Mouse (Mus musculus) R1 (cell line): Measurements from ENCODE around the gene Fat3.

Source experiments
- DNase-seq: peaks from one replicate; pipeline ENCODE4 v3.0.0-alpha.2; 2018; ENCODE audit warnings: low read depth, low spot score

The Fat3 gene

DNA sequence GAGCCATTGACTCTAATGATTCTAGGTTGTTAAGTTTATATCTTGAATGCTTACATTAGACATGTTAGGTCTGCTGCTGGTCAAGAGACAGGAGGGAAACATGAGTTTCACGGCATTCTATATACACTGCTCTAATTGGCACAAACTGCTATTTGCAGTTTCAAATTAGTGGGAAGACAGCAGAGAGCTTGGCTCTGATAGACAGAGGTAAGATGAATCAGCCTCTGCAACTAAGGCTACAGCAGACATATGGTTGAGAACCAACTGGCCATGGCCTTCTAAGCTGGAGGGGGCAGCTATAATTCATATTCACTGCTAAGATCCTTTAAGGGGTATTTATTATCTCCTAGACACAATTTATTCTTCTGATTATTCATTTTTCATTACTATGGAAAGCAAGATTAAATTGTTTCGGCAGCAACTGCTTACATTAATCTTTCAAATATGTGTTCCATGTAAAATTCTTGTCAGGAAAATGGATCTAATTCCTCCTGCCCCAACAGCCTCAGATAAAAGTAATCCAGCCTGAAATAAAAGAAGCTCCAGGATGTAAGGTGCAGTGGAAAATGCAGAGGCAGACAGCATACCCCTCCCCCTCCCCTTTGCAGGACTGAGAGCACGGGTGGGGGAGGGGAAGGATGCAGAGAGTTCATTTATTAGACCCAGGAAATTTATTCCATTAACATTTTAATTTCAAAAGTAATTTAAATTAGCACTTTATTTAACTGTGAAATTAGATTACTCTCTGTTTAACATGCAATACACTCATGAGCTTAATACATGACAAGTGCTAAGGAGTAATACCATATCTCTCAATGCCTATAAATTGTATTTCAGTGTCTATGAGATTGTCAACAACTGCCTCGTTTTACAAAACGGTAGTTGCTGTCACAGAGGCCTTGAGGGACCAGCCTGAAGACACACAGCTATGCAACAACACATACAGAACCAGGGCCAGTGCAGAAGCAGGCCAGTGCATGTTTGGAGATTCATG is 189.9 kb downstream of the Fat3 start:
- no peak for DNase-seq

DNA sequence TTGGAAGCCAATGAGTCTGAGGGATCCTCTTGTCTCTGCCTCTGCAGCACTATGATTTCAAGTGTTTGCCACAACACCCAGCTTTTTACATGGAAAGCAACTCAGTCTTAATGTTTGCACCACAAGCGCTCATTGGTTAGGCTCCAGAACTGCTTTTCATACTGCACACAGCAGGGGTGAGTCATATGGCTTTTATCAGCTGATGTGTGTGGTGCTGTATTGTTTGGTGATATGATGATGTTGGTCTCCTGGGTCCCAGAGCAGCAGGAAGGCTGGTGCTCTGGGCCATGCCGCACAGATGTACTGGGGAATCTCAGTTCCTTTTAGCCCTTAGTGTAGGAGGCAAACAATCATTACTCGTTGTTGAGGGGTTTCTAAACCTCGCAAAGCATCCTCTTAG is 190.8 kb downstream of the Fat3 start:
- DNase-seq = no peak

DNA sequence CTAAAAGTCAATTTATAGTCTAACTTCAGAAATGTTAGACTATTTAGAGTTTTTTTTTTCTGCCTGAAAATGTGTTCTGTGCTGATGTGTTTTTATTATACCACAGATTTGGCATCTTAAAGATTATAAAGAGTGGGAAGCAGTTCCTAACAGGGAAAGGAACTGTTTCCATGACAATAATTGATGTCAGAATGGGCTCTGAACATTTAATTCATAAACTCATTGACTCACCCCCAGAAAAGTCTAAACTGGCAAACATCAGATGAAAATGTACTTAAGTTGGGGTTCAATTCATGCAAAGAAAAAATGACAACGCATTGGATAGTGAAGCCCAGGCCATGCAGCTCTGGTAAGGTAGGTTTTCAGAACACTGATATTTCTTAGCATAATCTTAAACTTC is 193.3 kb downstream of the Fat3 start:
- no peak for DNase-seq

DNA sequence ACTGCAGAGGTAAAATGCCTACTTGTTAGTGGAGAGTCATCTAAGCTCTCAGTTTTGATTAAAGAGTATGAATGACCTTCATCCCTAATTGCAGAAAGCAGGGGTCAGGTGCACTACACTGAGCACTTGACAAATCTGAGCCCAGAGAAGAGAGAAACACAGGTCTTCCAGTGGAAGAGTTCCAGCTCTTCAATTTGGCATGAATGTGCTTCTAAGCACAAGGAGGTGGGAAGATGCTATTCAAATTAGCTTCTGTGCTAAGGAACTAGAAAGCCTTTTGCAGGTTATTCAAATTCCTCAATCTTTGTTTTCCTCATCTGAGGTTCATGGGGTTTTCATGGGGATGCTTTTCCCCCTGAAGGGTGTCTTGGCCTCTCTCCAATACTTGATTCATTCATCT is 194.9 kb downstream of the Fat3 start:
- DNase-seq = no peak

DNA sequence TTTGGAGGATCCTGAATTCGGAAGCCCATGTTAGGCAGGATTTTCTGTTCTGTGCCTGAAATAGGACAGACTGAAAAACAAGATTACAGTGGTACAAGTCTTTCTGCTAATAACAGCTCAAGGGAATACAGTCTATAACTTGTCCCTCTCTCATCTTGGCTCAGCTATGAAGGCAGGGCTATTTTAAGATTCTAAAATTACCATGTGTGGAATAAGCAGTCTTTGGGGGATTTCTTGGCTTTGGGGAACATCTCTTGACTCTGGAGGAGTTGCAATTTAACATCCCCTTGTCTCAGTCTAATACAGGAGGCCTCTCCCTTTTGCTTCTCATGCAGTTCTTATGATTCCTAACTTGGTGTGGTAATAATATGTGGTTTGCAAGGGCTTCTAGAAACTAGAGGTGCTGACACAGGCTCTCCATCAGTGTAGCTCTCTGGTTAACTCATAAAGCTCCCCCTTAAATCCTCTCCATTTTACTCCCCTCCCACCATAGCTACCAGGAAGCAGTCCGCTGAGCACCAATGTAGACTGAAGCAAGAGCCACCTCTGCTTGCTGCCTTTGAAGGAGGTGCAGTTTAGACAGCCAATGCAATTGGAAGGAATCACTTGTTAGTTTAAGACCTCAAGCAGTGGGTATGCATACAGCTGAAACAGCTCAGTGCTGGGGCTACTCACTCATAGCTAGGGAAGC is 195.5 kb downstream of the Fat3 start:
- no peak for DNase-seq

DNA sequence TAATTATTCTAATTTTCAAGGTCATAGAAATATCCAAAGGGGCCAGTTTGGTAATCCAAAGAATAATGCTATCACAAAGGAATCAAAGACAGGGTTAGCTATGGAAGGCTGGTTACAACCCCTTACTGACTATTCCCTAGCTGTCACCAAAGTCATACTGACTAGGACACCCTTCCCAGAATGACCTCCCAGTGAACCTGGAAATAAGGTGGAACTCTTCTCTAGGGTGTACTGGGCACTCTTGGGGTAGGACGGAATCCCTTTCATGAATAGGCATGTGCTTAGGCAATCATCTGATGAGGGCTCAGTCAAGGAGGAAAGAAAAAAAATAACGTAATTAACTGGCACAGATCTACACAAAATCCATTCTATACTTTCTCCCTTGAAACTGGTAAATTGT is 196.1 kb downstream of the Fat3 start:
- no peak for DNase-seq

DNA sequence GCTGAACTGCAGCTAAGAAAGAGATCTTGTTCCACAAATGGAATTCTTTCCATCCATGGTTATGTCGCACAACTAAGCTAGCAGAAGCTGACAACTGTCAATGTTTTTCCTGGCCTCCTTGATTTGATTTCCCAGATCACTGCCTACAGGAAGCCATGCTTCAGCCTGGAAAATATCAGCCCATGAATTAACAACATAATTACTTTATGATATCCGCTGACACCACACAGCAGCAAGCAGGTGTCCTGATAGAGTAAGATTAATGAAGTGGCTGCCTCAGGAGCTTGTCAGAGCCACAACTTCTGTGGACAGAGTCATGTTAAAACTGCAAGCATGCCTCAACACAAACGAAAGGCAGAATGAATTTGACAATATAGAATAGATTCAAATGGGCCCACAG is 198.6 kb downstream of the Fat3 start:
- no peak for DNase-seq

DNA sequence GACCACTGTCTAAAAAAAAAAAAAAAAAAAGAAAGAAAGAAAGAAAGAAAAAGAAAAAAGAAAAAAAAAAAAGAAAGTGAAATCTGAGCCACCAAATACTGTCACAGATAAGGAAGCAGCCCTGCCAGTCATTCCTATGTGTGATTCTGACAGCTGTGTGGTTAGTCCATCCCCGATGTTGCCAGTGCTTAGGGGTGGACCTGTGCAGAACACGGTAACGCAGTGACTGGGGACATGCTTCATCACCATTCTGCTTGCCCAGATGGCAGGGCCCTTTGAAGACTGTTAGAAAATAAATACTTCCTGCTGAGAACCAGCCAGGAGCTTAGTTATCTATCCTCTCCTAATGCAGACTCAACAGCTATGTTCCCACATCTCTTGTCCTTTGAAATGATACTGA is 203.2 kb downstream of the Fat3 start:
- DNase-seq = no peak

DNA sequence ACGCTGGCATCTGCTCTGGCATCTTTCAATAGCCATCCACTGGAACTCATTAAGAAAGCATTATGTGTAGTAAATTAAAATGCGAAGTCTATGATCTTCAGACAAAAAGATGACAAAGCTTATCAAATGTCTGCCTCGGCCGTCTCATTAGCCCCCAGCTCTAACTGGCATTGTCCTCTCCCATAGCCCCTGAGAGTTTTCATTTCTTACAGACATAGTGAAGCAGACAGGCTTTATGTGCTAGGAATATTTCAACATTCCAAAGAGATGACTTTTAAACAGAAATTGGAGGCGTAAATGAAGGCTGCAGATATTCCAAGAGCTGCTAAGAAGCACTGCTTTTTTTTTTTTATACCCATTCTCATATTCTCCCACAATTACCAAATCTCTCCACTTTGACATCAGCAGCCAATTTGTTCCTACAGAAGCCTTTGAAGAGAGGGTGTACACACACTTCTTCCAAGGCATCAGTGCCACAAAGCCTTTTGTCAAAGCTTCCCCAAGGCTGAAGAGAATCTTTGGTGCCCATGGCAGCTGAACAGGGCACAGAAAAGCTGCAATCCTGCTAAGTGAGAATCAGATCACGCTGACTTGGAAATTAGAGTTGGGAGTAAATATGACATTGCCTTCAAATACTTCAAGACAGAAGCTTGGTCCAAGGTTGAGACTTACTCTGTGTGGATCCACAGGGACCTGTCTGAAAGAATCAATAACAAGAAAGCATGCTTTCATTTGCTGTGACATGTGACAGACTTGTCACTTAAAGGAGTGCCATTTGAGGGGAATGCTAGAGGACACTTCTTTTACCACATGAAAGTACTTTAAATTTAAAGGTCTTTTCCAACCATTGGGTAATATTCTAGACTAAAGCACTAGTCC is 206.9 kb downstream of the Fat3 start:
- DNase-seq = no peak

DNA sequence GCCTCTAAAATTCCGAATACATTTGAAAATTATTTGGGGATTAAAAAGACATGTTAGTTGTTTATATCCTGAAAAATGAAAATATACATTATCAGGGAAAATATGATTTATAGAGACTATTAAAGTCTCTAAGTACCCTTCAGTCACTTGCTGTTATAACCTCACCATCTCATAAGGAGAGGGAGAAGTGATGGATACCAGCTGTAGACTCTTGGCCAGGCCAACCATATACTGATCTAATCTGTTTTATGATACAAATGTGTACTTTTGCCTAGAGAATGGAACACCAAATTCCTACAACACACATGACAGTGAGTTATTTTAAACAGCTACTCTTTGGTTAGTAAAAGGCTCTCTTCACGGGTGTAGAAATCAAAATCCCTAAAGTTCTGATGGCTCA is 208.6 kb downstream of the Fat3 start:
- no peak for DNase-seq

DNA sequence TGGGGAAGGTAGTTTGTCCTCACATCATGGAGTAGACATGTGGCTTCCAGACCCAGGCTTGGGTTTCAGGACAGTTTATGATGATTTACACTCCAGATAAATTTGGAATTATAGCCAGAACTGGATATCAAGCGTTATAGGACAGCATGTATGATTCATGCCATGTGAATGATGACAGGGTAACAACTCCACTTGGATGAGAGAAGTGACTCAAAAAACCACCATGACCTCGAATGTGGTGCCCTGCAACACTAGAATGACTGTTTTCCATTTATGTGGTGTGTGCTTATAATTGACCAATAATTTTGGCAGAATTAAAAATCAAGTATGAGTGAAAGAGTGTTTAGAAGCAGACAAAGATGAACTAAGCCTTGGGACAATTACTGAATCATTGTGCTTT is 210.2 kb downstream of the Fat3 start:
- DNase-seq = no peak

DNA sequence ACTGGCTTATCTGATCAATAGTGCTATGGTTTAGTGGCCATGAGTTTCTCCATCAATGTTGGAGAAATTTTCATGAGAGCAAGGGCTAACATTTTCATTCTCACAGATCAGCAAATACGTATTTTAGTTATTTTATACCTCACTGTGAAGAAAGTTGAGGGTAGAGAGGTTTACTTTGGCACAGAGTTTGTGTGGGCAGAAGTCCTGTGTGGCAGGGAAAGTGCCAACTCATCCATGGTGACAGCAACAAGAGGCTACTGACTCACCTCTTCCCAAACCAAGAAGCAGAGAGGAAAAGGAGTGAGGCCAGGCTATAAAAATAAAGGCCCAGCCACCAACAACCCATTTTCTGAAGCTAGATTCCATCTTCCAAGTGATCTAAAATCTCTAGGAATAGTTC is 218.1 kb downstream of the Fat3 start:
- no peak for DNase-seq

DNA sequence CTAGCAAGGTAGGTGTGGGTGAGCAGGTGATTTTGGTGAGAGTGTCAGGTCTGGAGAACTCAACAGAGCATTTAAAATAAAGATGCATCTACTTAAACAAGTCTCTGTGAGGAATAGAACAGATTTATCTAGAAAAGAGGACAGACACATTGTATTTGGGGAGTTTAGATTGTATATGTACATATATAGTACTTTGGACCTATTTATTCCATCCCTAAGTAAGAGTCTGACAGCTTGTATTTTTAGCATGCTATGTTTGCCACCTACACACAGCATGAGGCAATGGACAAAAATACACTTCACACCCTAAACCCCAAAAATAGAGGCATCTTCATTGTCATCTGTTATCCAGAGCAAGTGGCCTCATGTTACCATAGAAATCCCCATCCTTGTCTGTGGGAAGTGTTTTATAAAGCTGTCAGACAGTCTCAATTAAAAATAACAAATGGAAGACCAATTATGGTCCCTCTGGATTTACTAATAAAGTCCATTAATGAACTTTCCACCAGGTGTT is 218.7 kb downstream of the Fat3 start:
- DNase-seq = no peak

DNA sequence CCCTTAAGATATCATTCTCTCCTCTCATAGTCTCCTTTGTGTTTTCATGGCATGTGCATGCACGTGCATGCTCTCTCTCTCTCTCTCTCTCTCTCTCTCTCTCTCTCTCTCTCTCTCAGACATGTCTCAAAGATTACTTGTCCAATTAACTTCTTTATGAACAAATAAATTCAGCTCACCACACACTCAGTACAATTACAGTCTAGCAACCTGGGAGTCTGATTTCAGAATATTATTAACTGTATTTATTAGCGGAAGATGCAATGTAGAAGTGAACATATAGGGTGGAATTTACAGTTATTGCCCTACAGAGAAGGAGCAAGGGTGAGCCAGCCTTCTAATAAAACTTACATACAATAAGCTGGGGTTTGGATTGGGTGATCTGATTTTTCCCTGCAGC is 225.5 kb downstream of the Fat3 start:
- DNase-seq = no peak

DNA sequence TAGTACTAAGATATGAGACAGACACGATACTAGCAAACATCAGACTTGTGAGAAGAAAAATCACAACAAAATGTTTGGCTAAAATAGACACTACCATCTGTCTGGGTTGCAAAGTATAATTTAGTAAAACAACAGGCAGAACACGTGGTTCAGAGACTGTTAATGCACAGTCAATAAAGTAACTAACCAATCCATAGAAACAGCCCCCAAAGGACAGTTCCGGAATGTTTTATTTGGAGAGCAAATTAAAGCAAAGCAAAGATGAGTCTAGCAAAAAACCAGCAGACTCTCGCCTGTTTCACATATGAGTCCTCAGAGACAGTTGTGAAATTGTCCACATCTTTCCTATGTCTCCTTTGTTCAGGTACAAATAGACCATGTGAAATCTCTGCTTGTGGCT is 227.0 kb downstream of the Fat3 start:
- no peak for DNase-seq

DNA sequence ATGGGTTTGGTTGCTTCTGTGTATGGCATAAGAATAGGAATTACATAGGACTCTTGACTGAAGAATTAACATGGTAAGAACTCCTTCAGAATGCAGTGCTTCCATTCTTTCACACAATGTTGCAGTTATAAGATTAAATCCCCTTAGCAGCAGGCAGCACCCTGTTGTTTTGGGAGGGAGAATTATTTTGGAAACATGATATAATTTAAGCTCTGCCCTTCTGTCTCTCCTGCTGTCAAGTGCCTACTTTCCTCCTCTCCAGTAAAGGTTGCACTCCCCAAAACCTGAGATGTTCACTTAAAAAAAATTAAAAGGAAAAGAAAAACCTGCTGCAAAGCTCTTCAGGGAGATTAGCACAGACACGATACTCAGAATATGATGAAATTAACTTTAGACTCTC is 228.3 kb downstream of the Fat3 start:
- no peak for DNase-seq

DNA sequence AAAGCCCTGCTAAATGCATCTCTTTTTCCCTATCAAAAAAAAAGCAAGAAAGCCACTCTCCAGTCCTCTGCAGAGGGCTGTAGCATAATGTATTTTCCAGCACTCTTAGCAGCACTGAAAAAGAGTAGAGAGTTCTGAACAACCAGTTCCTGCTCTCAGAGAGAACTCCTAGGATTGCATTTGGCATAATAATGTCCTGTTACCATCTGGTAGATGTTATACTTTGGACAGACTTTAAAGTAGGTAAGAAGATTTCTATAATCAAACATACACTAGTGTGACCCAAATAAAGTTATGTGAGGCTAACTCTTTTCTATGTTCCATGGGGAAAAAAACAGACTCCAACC is 230.3 kb downstream of the Fat3 start:
- no peak for DNase-seq

DNA sequence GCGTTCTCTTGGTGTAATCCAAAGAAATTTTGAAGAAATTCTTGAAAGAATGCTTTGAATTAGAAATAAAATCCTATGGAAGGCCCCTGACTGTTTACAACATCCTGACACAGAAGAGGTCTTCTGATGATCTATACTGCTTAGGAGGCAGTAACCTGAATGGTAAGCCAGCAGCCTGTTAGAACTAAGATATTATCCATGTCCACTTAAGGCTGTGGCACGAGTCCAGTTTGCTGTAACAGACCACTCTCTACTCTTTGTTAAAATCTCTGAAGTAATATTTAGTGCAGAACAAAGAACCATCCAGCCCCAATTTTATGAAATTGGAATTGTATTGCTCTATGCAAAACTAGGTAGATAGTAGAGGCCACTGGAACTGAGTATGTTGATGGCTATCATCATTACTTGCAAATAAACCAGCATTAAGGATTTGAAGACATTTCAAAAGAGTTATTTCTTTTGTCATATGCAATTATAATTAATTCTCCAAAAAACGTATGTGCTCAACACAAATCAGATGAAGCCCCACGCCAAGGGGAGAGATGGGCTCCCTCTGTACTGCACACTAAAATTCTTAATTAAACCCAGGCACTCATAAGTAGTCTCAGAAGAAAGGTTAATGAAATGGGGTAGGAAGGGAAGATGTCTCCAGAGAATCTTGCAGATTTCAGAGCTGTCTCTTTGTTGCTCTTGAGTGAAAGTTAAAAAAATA is 230.9 kb downstream of the Fat3 start:
- DNase-seq = no peak

DNA sequence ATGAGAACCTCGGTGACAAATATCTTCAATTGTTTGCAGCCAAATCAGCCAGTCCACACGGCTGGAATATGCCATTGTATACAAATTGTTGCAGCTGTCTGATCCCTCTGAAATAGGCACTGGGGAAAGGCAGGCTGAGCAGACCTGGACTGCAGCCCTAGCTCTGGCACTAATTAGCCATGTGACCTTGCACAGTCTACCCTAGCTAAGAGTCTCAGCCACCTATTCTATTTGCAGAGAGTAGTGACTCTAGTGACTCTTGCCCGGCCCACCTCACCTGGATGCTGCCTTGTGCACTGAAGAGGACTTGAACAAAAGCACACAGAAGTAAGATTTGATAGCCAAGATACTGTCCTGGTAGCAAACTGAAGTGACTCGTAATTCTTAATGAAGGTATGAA is 235.6 kb downstream of the Fat3 start:
- no peak for DNase-seq

DNA sequence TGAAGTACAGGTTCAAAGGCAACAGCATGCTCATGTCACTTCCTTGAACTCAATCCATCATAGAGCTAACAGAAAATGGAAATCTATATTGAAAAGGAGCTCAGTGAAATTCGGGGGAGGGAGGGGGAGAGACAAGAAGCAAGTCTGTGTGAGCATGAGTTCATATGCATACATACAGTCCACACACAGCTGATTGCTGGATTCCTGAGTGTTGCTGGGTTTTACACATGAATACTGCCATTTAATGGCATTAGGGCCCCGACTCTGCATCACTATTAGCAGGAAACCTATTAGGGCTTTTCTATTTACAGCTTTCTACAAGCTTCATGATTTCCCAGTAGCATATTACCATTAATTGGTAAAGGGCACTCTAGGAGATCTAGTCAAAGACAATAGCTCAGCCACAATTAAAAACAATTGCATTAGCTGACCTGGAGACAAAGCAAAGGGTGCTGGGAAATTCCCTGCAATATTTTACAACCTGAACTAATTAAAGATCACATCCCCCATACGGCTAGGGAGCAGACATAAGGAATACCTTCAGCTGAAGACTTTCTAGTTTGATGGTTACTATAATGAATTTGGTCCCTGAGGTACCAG is 243.7 kb downstream of the Fat3 start:
- DNase-seq = no peak
